Mouse (Mus musculus): ENCODE results near the gene Thap8.

Thap8 gene

GRCm38 (mm10) chr7:30286701-30287410 lies 7.0 kb downstream of the Thap8 start:
- DNase-seq (ENCODE audit: low read depth): no peak

- no peak for DNase-seq (ENCODE audit: low read depth)
Observed at GRCm38 (mm10) chr7:30288046-30288445, 8.2 kb downstream of the Thap8 start.

- DNase-seq (ENCODE audit: low read depth): no peak
Observed at GRCm38 (mm10) chr7:30289071-30289713, 9.3 kb downstream of the Thap8 start.

GRCm38 (mm10) chr7:30289714-30290399 lies 10.0 kb downstream of the Thap8 start:
- DNase-seq (ENCODE audit: low read depth): no peak

GRCm38 (mm10) chr7:30291215-30292131 lies 11.6 kb downstream of the Thap8 start, which contains the start of gene Clip3:
Clip3 (plus strand) TSS chr7:30291728.
- peak; percentile 87 for DNase-seq (ENCODE audit: low read depth)

- DNase-seq (ENCODE audit: low read depth): no peak
Observed at GRCm38 (mm10) chr7:30293795-30294194, 13.9 kb downstream of the Thap8 start.

GRCm38 (mm10) chr7:30294296-30294695 lies 14.4 kb downstream of the Thap8 start:
- DNase-seq (ENCODE audit: low read depth): no peak

GRCm38 (mm10) chr7:30295103-30295502 lies 15.2 kb downstream of the Thap8 start:
- DNase-seq (ENCODE audit: low read depth): peak; percentile 74

GRCm38 (mm10) chr7:30296816-30297215 lies 16.9 kb downstream of the Thap8 start:
- DNase-seq (ENCODE audit: low read depth): no peak

GRCm38 (mm10) chr7:30297266-30297665 lies 17.4 kb downstream of the Thap8 start:
- DNase-seq (ENCODE audit: low read depth): no peak

GRCm38 (mm10) chr7:30300914-30301313 lies 21.0 kb downstream of the Thap8 start:
- peak; percentile 71 for DNase-seq (ENCODE audit: low read depth)

GRCm38 (mm10) chr7:30306083-30306779 lies 26.3 kb downstream of the Thap8 start:
- peak; percentile 70 for DNase-seq (ENCODE audit: low read depth)

- DNase-seq (ENCODE audit: low read depth): peak; percentile 97
Observed at GRCm38 (mm10) chr7:30308076-30309005, 28.4 kb downstream of the Thap8 start, which contains the start of gene Alkbh6. Alkbh6 (plus strand) TSS chr7:30308717.

- no peak for DNase-seq (ENCODE audit: low read depth)
Observed at GRCm38 (mm10) chr7:30309395-30310129, 29.7 kb downstream of the Thap8 start.

GRCm38 (mm10) chr7:30310136-30310535 lies 30.2 kb downstream of the Thap8 start:
- no peak for DNase-seq (ENCODE audit: low read depth)

- no peak for DNase-seq (ENCODE audit: low read depth)
Observed at GRCm38 (mm10) chr7:30313666-30314320, 33.9 kb downstream of the Thap8 start.

GRCm38 (mm10) chr7:30314721-30315155 lies 34.8 kb downstream of the Thap8 start, which contains the start of gene Syne4:
Syne4 (plus strand) TSS chr7:30314807.
- DNase-seq (ENCODE audit: low read depth): no peak

Measured in NIH3T3 (cell line).